Mouse (Mus musculus) small intestine, adult 2 months (tissue): ENCODE measurements around the gene Daam1.

ENCODE experiments used
- CTCF ChIP-seq: fragments of 200-500 bp; IDR thresholded peaks from 2 replicates; pipeline ENCODE4 v1.5.1; 2012; ENCODE audit warnings: low read depth, mild to moderate bottlenecking, control low read depth, inconsistent platforms, low read length, moderate library complexity, mixed read lengths; ENCODE audit not compliant: insufficient replicate concordance, insufficient read length; ENCODE audit errors: extremely low read depth
- POLR2A ChIP-seq: fragments of 200-500 bp; IDR thresholded peaks from 2 replicates; pipeline ENCODE4 v1.6.1; 2012; ENCODE audit warnings: low read depth, mild to moderate bottlenecking, control low read depth, inconsistent platforms, low read length, moderate library complexity

GRCm38 (mm10) chr12:71790581-71790980 is 40.3 kb upstream of the Daam1 start:
- TF ChIP-seq CTCF (no peak), POLR2A (no peak)
